Mouse (Mus musculus) megakaryocyte, adult 5-6 weeks (primary cell): Measurements from ENCODE around the gene Mx1. TPM values are rescaled to one million over a fixed set of nuclear protein-coding genes. Genes with fewer than 3 reads are reported as not detected.

Experiments used
- ATAC-seq: 2 replicates; pipeline ENCODE4 v1.8.0; 2016; ENCODE audit warnings: mild to moderate bottlenecking, inconsistent platforms; ENCODE audit not compliant: poor library complexity, severe bottlenecking
- total RNA-seq, 2 experiments: library from RNA; stranded (forward) in 1 of 2; stranded (reverse) in 1 of 2; fragments of 153-499, 151-499 nt in 1 of 2; fragments of 221-1000, 200-1000 nt in 1 of 2; gene quantifications; 2 replicates each; pipeline versions ENCODE4 v1.2.3 to v1.2.4; 2015 to 2017

The Mx1 gene
- 36.6 and 48.0 TPM in 2 replicates for total RNA-seq (2015)
- 126 and 145 TPM in 2 replicates for total RNA-seq (2017)

DNA sequence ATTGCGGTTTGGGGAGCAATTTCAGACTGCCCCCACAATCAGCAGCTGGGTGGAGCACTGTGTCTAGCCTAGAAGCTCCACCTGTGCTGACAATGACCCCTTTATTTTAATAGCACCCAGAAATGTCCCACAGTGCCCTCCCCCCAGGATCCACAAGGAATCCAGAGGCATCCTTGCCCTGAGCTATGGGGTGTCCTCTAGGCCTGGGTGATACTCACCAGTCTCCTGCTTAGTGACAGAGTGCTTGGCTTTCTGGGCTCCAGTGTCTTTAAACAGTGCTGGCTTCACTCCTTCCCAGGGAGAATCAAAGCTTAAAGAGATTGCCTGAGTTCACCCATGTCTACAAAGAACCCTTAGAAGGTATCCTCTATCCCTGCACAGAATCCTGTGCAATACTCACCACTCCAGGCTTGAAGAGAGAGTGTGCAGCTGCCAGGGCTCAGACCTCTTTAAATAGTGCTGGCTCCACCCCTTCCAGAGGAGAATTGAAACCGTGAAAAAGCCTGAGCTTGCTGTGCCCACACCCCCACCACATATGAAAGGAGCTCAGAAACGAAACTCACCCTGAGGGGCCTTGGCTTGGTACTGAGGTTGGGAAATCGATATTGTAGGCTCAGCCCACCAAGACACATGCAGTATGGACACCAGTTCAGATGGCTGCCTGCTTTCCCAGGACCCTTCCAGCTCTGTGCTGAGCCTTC, at the start of gene Mx1:
Gene Mx1, minus strand, starts transcription at position 427 of the 701 bp plus-strand sequence.
- peak; percentile 85 for ATAC-seq

DNA sequence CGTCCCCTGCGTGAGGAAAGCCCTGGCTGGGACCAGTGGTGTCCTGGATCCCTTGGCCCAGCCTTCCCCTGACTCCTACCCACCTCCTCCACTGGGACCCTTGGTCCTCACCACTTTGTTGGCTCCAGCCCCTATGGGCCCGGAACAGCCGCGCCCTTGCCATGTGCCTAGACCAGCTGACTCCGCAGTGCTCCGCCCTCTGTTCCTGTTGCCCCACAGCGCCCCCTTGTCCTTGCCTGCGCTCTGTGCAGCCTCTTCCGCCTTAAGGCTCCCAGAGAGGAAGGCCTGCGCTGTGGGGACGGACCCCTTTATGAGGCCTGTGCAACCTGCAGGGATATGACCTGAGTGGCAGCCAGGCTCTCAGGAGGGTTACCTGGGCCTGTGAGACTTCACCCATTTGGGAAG, 49.6 kb upstream of the Mx1 start:
- peak; percentile 34; the same call in 1 of the 2 replicates for ATAC-seq

DNA sequence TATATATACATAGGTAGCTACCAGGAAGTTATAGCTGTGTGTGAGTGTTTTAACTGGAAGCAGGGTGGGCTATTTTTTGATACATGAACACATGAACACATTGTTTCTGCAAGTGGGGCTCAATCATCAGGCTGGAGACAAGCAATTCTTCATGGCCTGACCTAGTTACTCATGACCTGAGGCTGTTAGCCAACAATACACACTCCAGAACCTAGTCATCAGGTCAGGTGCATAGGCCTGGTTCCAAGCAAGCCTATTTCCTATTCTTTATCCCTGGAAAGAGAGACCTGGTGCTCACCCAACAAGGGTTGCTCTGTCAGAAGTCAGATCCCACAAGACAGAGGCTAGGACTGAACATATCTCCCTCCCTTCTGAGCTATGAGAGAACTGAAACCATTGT, 48.8 kb upstream of the Mx1 start:
- no peak for ATAC-seq

DNA sequence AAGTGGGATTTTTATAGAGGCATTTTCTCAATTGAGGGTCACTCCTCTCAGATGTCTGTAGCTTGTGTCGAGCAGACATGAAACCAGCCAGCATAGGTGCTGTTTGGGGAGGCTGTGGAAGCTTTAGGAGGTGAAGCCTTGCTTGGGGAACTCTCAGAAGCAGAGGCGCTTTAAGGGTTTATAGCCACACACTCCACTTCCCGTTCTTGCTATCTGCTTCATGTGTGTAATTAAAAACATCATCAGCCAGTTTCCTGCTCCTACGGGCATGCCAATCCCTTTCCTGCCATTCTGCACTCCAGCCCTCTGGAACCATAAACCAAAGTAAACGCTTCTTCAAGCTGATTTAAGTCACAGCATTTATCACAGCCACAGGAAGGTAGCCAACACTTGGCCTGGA, 48.1 kb upstream of the Mx1 start:
- ATAC-seq = peak; percentile 36; the same call in 1 of the 2 replicates

DNA sequence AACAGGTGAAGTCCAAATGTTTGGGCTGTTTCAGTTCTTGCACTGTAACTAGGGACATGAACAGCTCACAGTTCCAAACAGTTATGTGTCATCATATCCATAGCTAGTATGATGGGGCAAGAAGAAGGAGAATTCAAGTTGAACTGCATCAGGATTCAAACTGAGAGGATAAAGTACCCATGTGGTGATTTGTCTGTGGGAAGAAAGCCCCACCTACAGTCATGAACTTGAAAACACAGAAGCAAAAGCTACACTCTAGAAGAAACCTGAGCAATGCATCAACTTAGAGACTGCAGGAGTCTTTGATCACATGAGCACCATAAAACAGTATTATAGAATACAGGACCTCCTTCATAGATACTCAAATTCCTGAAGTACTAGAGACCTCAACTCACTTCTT, 45.1 kb upstream of the Mx1 start:
- no peak for ATAC-seq

DNA sequence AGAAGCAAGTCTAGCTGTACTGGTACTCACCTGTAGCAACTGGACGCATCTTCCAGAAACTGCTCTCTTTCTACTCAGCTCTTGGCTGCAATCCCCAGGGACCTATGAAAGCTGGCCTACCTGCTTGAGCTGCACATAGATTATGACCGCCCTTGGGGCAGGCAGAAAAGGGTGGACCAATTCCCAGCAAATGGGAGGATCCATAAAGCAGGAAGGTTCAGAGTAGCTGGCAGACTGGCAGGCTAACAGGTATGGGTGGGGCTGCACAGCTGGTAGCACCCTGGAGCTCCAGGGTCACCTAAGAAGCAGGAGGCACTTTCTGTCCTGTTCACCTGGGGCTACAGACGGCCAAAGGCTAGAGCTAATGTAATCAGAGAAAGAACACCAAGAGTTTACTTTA, 42.1 kb upstream of the Mx1 start:
- no peak for ATAC-seq

DNA sequence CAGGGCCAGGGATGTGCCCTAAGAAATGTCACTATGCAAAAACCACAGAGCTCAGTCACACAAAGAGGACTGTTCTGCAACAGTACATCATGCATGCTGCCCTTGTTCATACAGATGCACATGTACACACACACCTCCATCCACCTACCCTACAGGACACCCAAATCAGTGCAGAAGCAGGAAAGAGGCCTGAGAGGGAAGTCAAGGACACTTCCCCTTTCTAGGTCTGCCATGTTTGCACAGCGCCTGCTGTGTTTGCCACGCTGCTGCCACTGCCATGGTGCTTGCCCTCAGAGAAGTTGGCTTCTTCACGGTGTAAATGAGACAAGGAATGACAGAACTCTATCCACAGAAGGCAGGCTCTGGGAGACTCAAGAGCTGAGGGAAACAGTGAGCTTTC, 41.1 kb upstream of the Mx1 start:
- ATAC-seq = peak; percentile 76

DNA sequence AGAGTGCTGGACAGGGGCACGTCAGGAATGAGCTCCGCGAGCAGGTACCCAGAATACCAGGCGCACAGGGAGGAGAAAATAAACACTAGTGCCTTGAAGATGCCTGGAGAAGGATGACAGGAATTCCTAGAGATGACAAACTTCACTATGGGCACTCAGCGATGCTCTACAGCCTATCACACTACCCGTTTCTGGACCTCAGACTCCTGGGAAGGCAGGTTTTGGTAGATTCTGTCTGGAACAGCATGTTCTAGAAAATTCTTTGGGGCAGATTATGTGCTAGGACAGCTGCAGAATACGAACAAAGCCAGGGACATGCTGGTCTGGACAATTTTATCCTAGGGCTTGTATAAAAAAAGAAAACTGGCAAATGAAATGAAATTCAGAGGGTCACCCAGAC, 38.2 kb upstream of the Mx1 start:
- ATAC-seq = no peak

DNA sequence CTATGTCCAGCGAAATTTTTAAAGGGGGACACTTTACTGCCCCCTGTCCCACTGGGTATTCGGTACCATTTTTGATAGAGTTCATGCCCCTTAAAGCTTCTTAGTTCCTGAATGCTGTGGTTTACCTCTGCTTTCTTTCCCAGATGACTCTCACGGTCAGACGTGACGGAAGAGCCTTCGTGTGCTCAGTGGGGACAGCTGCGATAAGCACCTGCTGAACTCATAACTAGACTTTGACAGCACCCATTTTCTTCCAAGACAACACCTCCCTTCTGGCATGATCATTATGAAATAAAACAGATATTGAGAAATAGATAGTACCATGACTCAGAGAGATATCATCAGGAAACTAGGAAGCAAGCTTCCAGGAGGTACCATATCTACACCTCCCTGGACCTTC, 36.7 kb upstream of the Mx1 start:
- no peak for ATAC-seq

DNA sequence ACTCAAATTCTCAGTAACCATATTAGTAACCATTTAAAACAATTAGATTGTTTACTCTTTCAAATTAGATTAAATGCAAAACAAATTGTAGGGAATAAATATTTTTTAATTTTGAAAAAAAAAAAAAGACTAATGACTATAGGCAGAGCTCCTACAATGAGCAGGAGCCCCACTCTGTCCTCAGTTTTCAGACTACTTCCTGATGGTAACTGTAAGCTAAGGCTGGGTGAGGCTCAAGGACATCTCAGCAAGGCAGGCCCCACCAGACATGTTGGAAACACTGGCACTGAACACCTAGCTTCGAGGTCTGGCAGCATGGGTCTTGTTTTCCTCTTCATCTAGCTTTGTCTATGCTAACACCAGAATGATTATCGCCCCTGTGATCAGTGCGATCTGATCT, 35.4 kb upstream of the Mx1 start:
- no peak for ATAC-seq

DNA sequence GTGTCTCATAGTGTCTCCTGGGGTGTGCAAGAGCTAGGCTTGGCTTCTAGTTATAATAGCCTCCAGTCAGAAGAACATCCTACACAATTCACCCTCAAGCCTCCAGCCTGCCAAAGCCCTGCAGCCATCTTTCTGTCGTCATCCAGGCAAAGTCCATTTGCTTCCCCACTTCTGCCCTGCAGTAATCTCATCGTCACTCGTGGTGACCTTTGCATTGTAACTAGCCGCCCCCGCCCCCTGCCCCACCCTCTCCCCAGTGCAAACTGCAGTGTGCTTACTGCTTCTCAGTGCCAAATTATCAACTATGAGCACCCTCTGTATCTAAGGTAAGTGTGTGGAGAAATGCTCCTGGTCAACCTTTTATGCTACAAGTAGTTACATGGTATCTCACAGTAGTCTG, 35.0 kb upstream of the Mx1 start:
- ATAC-seq = no peak

DNA sequence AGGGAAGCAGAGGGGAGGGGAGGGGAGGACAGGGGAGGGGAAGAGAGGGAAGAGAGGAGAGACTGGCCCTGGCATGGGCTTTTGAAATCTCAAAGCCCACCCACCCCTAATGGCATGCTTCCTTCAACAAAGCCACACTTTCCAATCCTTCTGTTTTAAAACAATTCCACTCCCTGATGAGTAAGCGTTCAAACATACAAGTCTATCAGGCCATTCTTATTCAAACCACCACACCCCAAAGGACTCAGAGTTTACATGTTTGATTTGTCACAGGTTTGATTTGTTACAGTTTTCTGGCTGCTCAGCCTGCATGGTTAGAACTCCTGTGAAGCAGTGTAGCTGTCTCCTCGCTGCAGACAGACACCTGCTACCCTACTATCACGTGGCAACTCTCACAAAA, 33.3 kb upstream of the Mx1 start:
- ATAC-seq = no peak

DNA sequence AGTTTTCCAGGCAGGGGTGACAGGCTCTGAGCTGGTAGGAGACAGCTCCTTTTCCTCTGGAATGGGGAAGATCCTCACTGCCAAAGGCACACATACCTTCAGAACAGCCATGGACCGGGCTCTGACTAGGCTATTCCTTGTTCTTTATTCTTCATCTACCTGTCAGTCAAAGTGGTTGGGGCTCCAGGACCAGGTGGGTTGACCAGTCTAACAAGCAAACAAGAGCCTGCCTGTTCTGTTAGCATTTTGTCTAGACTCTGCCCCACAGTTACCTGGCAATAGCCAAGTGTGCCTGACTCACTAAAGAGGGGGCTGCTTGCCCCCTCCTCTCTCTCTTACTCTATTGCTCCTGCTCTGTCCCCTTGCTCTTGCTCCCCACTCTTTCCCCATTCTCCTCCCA, 29.7 kb upstream of the Mx1 start:
- ATAC-seq = no peak

DNA sequence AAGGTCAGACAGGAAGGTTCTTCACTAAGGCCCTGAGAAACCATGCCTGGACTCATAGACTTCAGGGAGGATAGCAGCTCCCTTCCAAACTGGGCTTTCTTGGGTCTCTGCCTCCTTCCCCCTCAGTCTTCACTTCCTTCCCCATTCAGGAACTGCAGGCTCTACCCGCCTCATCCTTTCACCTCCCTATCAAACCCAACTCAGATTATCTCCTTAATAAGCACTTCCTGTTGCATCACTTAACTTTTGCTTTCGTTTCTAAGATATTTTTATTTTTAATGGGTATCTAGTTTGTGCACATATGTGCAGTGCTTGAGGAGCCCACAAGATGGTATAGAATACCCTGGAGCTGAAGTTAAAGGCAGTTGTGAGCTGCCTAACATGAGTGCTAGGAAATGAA, 15.9 kb upstream of the Mx1 start:
- peak; percentile 83 for ATAC-seq

DNA sequence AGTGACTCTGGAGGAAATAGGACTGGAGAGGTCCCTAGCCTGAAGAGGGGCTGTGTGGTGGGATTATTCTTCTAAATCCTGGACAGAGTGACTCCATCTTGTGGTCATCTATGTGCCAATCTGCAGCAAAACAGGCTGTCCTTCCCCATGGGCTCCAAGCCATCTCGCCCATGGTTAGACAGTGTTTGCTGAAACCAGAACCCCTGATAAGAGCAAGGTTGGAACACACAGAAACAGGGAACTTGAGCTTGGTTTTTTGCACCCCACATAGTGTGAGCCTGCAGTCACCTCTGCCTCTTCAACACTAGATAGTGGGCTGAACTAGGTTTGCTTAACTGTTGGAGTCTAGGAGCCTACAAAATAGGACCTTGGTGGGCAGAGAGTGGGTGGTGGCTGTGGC, 13.8 kb upstream of the Mx1 start:
- 0 out of 2 replicates have a peak, but pooled peaks have one; percentile 16 for ATAC-seq

DNA sequence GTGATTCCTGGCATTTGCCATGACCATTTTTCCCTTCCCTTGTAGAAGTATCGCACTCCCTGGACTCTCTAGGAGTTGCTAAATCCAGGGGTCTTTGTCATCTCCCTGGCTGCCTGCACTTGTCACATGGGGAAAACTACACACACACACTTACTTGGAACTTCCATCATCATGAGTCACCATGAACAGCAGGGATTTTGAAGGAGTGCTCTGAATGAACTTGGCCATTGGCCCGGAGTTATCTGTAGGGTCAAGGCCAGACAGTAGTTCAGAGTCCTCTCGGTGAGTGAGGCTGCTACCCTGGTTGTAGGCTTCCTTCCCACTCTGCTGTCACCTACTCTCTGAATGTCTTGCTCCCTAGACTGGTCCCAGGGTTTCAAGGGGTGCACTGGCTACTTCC, 12.9 kb upstream of the Mx1 start:
- no peak for ATAC-seq

DNA sequence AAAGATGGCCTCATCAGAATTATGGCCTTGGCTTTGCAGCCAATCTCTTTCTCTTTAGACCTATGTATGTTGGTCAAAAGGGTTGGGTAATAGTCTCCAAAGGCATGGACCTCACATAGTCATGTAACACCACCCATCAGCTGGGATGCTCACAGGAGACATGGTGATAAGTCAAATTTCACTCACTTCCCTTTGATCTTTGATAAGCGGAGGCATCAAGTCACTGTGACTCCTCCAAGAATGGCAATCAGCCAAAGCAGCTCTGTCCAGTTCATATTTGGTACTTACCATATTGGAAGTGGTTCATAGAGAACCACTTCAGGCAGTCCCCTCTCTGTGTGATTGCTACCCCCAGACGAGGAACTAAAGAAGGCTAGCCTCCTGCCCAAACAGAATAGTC, 12.0 kb upstream of the Mx1 start:
- no peak for ATAC-seq

DNA sequence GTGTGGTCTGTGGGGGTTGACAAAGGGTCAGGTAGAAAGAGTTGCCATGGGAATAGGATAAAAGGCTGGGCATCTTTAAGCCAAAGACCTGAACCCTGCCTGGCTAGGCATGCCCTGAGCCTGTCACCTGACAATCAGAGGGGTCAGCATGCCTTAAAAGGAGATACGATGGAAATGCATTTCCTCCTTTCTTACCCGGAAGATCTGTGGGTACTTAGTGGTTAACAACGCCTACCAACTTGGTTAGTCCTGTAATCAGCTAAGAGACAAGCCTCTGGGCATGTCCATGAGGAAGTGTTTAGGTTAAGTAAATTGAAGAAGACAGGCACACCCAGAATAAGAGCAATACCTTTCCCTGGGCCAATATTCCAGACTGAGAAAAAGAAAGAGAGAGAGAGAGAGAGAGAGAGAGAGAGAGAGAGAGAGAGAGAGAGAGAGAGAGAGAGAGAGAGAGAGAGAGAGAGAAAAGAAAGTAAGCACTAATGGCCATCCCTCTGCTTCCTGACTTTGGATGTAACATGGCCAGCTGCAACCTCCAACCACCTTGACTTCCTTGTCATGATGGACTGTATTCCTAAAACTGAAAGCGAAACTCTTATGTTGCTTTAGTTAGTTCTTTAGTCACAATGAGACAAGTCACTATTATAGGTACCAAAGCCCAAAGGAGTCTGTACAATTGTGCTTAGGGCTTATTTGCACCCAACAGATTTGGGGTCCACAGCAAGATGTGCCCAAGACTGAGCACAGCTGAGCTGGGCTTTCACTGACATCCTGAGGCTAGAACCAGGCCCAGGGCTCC, 5.5 kb upstream of the Mx1 start:
- peak; percentile 76 for ATAC-seq

DNA sequence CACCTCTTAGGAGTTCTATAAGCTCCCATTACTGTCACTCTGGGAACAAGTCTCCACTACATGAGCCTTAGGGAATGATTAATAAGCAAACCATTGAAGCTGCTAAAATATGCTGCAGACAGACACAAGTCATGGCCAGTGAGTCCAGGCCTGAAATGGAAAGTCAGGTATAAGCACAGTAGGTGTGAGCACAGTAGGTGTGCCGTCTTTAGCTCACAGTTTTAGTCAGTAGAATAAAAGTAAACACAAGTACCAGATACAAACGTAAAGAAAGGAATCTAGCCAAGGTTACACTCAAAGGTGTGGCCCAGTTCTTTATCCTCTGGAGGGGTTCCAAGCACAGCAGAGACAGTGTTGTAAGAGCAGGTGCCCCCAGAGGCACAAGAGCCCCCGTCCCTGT, 4.8 kb upstream of the Mx1 start:
- ATAC-seq = no peak

DNA sequence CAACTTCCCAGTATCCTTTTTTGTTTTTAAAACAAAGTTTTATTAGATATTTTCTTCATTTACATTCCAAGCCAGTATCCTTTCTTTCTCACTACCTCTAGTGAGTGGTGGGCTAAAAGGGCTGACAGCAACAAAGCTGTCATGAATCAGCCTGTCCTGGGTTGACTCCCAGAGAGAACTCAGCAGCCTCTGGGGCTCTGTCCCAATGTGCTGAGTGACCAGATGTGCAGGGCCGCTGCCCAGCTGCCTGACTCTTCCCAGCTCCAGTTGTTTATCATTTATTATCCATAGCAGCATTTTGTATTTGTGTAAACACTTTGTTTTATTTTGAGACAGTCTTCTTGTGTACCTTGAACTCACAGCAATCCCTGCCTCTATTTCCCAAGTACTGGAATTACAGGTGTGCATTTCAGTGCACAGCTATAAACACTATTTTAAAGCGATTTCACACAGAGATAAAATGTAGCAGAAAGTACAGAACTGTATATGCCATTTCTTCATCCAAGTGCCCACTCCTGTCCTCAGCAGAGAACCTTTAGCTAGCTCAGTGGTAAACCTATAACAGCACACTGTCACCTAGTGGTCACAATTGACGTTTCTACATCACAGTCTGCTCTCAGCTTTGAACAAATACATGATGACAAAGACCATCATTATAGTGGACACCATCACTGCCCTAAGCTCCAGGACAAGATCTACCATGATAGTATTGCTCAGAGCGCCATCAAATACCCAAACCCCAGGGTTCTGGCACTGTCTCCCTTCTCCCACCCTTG, 3.7 kb upstream of the Mx1 start:
- ATAC-seq = no peak

DNA sequence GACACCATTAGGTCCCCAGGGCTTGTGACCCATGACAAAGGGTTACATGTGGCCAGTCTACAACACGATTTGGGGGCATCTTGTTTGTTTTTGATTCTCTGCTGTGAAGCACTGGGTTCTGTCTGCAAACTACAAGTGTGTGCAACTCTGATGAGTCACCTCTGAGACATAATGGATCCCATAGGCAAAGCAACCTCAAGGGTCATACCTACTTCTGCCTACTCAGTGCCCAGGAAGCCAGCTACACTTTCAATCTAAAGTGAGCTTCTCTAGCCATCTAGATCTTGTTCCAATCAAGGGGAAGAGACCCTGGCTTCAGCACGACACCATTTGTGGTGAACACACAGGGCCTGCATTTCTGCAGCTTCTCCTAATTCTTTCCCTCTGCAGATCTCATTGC, 1.4 kb downstream of the Mx1 start:
- no peak for ATAC-seq

DNA sequence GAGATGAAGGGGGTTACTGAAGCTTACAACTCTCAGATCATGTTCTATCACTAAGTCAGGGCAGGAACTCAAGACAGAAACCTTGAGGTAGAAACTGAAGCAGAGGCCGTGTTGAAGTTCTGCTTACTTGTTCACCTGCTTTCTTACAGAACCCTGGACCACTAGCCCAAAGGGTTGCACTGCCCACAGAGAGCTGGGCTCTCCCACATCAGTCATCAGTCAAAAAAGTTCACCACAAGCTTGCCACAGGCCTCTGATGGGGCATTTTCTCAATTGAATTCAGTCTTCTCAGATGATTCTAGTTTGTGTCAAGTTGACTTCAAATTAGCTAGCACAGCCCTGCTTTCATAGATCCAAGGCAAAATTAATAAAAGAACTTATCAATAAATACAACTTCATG, 2.9 kb downstream of the Mx1 start:
- no peak for ATAC-seq
